Mouse (Mus musculus) ES-Bruce4 (cell line): ENCODE measurements at regions not wholly inside any gene's neighbourhood (a gene's known extent, or its start where the extent isn't known, plus 50 kb on each side); places are given as distances from the start of the nearest gene placed in this dataset.

ENCODE experiments used
- H3K27ac ChIP-seq: 2 replicates; pipeline ENCODE4 v1.5.1; 2012; ENCODE audit warnings: low read length, inconsistent platforms; ENCODE audit not compliant: insufficient read depth
- H3K27me3 ChIP-seq: 2 replicates; pipeline ENCODE4 v1.6.1; 2012; ENCODE audit warnings: mild to moderate bottlenecking, low read length, inconsistent platforms; ENCODE audit not compliant: control insufficient read depth, poor library complexity, insufficient read depth, severe bottlenecking
- H3K36me3 ChIP-seq: 2 replicates; pipeline ENCODE4 v1.6.1; 2012; ENCODE audit warnings: inconsistent platforms, mild to moderate bottlenecking, low read length, moderate library complexity; ENCODE audit not compliant: control insufficient read depth, poor library complexity, insufficient read depth, severe bottlenecking
- H3K4me1 ChIP-seq: one replicate; pipeline ENCODE4 v1.8.1; 2011; ENCODE audit warnings: low read length; ENCODE audit not compliant: control insufficient read depth, insufficient read depth
- H3K4me3 ChIP-seq: 2 replicates; pipeline ENCODE4 v1.5.1; 2011; ENCODE audit warnings: low read depth, mild to moderate bottlenecking, low read length
- H3K9ac ChIP-seq: 2 replicates; pipeline ENCODE4 v1.6.1; 2012; ENCODE audit warnings: low read depth, mild to moderate bottlenecking, inconsistent platforms; ENCODE audit not compliant: poor library complexity, severe bottlenecking
- H3K9me3 ChIP-seq: replicated peaks from 2 replicates; pipeline ENCODE4 v1.6.1; 2012; ENCODE audit warnings: mild to moderate bottlenecking, low read length, inconsistent platforms; ENCODE audit not compliant: control insufficient read depth, poor library complexity, insufficient read depth, severe bottlenecking
- CTCF ChIP-seq: IDR thresholded peaks from one replicate; pipeline ENCODE4 v1.8.1; 2011; ENCODE audit warnings: low read depth, low read length
- EP300 ChIP-seq: IDR thresholded peaks from 2 replicates; pipeline ENCODE4 v1.6.1; 2011; ENCODE audit warnings: low read depth, low read length; ENCODE audit not compliant: insufficient read depth
- POLR2A ChIP-seq: IDR thresholded peaks from one replicate; pipeline ENCODE4 v1.8.1; 2011; ENCODE audit warnings: low read length; ENCODE audit not compliant: insufficient read depth

- H3K9me3 ChIP-seq = no peaks in the 10 kb centered on the region
- no peaks in the 10 kb centered on the region for H3K4me1 ChIP-seq
Observed at GRCm38 (mm10) chr12:96154095-96154494, 462.1 kb downstream of the Flrt2 start.

DNA sequence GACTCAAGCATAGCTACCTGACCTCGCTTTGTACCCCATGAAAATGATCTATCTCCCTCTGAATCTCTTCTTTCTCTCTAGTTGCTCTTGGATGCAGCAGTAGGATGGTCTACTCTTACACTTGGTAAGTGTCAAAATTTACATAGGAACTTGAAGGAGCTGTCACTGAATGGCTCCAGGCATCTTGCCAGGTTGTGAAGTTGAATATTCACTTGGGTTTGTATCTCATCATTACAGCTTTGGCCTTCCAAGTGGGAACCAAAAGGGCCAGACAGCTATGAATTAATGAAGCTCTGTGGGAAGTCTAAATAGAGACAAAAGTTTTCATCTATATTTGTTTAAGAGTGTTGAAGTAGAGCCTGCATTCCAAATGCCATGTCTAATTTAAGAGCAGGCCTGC, 475.5 kb downstream of the Flrt2 start:
- Histone ChIP-seq H3K27ac (no peak overlapping the region), H3K36me3 (no peaks in the 10 kb centered on the region), H3K4me3 (no peak overlapping the region), H3K4me1 (no peaks in the 10 kb centered on the region), H3K27me3 (no peaks in the 10 kb centered on the region), H3K9ac (no peak overlapping the region), H3K9me3 (no peaks in the 10 kb centered on the region)
- TF ChIP-seq CTCF = no peak
- TF ChIP-seq EP300 = no peak
- no peak for TF ChIP-seq POLR2A

More at GRCm38 (mm10) chr12:96154095-96154494, 462.1 kb downstream of the Flrt2 start:
- H3K27ac ChIP-seq = no peak overlapping the region
- no peaks in the 10 kb centered on the region for H3K27me3 ChIP-seq
- no peak overlapping the region for H3K4me3 ChIP-seq
- H3K36me3 ChIP-seq = no peaks in the 10 kb centered on the region
- no peak overlapping the region for H3K9ac ChIP-seq
- TF ChIP-seq CTCF (no peak), POLR2A (no peak), EP300 (no peak)

GRCm38 (mm10) chr12:96198928-96199327, 506.9 kb downstream of the Flrt2 start:
- H3K9me3 ChIP-seq = no peaks in the 10 kb centered on the region
- no peaks in the 10 kb centered on the region for H3K27me3 ChIP-seq
- TF ChIP-seq EP300 (no peak), POLR2A (no peak), CTCF (no peak)
- no peak overlapping the region for H3K4me3 ChIP-seq
- no peaks in the 10 kb centered on the region for H3K4me1 ChIP-seq
- no peaks in the 10 kb centered on the region for H3K36me3 ChIP-seq
- H3K9ac ChIP-seq = no peak overlapping the region
- H3K27ac ChIP-seq = no peak overlapping the region

DNA sequence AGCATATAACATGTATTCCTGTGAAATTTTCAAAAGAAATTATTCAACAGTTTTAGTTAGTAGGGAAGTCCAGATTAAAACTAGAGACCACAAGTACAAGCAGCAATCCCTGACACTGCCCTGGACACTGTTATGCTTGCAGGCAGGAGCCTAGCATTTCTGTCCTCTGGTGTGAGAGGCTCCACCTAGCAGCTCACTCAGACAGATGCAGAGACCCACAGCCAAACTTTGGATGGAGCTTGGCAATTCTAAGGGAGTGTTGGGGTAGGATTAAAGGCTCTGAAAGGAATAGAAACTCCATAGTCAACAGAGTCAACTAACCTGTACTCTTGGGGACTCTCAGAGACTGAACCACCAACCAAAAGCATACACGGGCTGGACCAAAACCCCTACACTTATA, 509.8 kb downstream of the Flrt2 start:
- H3K27ac ChIP-seq = no peak overlapping the region
- no peak overlapping the region for H3K4me3 ChIP-seq
- no peaks in the 10 kb centered on the region for H3K36me3 ChIP-seq
- no peaks in the 10 kb centered on the region for H3K27me3 ChIP-seq
- TF ChIP-seq POLR2A = no peak
- TF ChIP-seq CTCF = no peak
- TF ChIP-seq EP300 = no peak
- H3K9me3 ChIP-seq = no peaks in the 10 kb centered on the region
- no peaks in the 10 kb centered on the region for H3K4me1 ChIP-seq
- H3K9ac ChIP-seq = no peak overlapping the region

GRCm38 (mm10) chr12:96226446-96226845, 534.4 kb downstream of the Flrt2 start:
- Histone ChIP-seq H3K9ac (no peak overlapping the region), H3K4me1 (no peaks in the 10 kb centered on the region), H3K36me3 (no peaks in the 10 kb centered on the region), H3K4me3 (no peak overlapping the region), H3K27me3 (no peaks in the 10 kb centered on the region), H3K27ac (no peak overlapping the region), H3K9me3 (no peaks in the 10 kb centered on the region)
- TF ChIP-seq EP300 (no peak), CTCF (no peak), POLR2A (no peak)

DNA sequence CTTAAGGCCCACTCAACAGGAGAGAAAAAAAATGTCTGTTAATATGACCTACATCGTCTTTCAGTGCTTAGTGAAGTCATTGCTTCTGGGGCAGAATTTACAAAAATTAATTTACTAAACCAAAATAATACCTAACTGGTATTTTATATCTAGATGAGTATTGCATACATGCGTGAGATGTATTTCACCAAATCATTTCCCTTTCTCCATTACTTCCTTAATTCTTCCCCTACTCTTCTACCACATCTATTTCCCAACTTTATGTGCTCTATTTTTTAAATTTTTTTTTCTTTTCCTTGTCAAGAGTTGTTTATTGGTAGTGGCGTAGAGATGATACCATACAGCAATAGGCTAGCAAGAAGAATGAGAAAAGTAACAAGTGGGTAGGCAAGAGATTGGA, 536.7 kb downstream of the Flrt2 start:
- TF ChIP-seq EP300 (no peak), POLR2A (no peak), CTCF (no peak)

More for the DNA sequence above, 536.7 kb downstream of the Flrt2 start:
- H3K27me3 ChIP-seq = no peaks in the 10 kb centered on the region
- no peak overlapping the region for H3K4me3 ChIP-seq
- H3K27ac ChIP-seq = no peak overlapping the region
- no peaks in the 10 kb centered on the region for H3K9me3 ChIP-seq
- H3K36me3 ChIP-seq = no peaks in the 10 kb centered on the region
- H3K4me1 ChIP-seq = no peaks in the 10 kb centered on the region
- H3K9ac ChIP-seq = no peak overlapping the region
